Mouse (Mus musculus) olfactory bulb, adult 2 months (tissue): Measurements from ENCODE around the gene Pole4.

ENCODE experiments used
- CTCF ChIP-seq: fragments of 200-500 bp; IDR thresholded peaks from 2 replicates; pipeline ENCODE4 v1.5.1; 2012; ENCODE audit warnings: low read depth, mild to moderate bottlenecking, low read length, moderate library complexity; ENCODE audit not compliant: insufficient read depth
- POLR2A ChIP-seq: fragments of 200-500 bp; IDR thresholded peaks from 2 replicates; pipeline ENCODE4 v1.6.1; 2012; ENCODE audit warnings: mild to moderate bottlenecking, low read depth, low read length, moderate library complexity; ENCODE audit not compliant: insufficient read depth

DNA sequence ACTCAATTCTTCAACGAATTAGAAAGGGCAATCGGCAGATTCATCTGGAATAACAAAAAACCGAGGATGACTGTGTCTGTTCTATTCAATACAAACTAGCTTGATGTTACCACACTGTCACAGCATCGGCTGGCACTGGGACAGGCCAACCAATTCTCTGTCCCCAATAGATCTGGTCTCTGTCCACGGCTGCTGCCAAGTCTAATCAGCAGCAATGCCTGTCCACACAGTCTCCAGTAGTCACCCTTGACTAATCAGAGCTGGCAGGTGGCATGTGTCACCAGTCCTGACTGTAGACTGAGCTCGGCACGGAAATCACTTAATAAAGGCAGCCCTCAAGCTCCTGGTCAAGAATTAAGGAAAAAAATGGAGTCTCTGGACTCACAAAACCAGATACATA lies 115.8 kb downstream of the Pole4 start:
- TF ChIP-seq CTCF = no peak
- no peak for TF ChIP-seq POLR2A
